Mouse (Mus musculus) splenic B cell, adult 2 months (primary cell): ENCODE measurements around the gene Zfp385b.

Experiments used
- DNase-seq: peaks from one replicate; pipeline ENCODE4 v3.0.0-alpha.2; 2011; ENCODE audit warnings: low read depth, low spot score
- H3K27me3 ChIP-seq: 2 replicates; pipeline ENCODE4 v1.6.1; 2012; ENCODE audit warnings: mild to moderate bottlenecking, low read length, moderate library complexity, mixed read lengths; ENCODE audit not compliant: control insufficient read depth, poor library complexity, insufficient read depth, severe bottlenecking
- H3K36me3 ChIP-seq: 2 replicates; pipeline ENCODE4 v1.6.1; 2012; ENCODE audit warnings: mild to moderate bottlenecking, low read length, moderate library complexity, mixed read lengths; ENCODE audit not compliant: control insufficient read depth, poor library complexity, insufficient read depth, severe bottlenecking

The Zfp385b gene

DNA sequence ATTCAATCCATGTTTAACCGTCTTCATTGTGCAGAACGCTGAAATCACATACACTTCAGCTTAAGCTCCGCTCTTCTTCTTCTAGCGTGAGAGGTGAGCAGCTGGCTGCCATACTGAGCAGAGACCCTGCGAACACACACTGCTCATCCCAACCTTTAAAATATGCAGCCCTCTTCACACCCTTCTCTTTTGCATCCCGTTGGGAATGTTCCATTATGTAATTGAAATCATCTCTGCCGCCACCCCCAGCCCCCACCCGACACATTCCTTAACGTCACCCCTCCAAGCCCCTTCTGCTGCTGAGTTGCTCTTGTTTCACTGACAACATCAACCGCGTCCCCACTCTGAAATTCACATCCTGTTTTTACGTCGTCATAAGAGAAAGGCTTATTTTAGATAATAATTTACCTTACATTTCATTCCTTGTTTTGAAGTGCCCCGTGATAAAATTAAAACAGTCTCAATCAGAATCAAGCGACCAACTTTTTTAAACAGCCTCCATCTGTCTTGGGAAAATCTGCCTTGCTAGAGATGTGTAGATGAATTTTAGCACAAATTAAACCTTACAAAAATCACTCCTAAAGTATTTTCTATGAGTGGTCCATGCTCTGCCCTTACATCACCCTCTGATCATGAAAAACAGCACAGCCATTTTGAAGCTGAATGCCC, 60.9 kb downstream of the Zfp385b start:
- no peaks in the 10 kb centered on the region for H3K27me3 ChIP-seq
- no peak for DNase-seq
- H3K36me3 ChIP-seq: no peaks in the 10 kb centered on the region

DNA sequence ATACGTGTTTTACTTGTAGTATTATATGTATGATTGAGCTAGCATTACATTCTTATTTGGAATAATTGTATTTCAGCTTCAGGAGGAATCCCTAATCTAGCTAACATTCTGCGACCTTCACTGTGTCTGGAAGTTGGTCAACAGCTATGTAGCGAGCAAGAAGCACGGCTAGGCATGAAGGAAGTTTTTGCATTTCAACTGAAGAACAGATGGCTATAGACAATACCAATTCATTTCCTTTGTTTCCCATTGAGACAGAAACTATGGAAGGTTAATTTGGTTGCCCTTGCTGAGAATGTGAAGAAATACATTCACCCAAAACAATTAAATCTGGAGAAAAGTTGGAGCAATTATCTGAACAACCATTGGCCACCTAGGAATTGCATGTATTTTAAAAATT, 66.9 kb downstream of the Zfp385b start:
- DNase-seq: no peak
- Histone ChIP-seq H3K36me3 (no peaks in the 10 kb centered on the region), H3K27me3 (no peaks in the 10 kb centered on the region)

DNA sequence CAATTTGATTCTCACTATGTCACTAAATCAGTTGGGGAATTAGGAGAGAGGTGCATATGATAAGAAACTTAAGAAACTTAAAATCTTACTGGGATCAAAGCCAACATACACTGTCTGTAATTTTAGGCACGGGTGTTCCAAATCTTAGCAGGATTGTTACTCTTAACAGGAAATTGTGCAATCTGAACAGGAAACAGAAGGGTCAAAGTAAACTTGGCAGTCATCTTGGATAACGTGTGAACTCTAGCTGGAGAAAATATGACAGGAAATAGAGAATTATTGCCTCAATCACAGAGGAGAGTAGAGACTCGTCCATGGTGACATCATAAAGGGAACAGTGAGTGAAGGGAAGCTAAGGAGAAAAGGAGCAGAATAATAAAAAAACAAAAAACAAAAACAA, 69.8 kb downstream of the Zfp385b start:
- H3K27me3 ChIP-seq: no peaks in the 10 kb centered on the region
- no peaks in the 10 kb centered on the region for H3K36me3 ChIP-seq
- DNase-seq: no peak

DNA sequence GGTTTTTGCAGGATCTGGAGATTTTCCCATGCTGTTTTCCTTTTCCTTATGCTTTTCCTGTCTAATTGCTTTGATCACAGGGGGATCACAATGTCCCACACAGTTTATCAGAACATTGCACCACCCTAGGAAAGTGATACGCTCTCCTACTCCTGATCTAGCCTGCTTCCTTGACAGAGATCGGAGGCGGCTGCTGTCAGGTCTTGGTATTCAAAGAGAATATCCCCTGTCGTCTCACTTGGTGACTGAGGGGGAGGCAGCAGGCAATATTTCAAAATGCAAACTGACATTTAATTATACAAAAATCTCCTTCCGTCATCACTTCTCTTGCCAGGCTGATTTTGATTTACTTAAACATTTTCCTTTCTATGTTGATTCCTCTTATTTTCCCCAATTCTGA, 73.0 kb downstream of the Zfp385b start:
- Histone ChIP-seq H3K27me3 (no peaks in the 10 kb centered on the region), H3K36me3 (no peaks in the 10 kb centered on the region)
- DNase-seq: no peak

DNA sequence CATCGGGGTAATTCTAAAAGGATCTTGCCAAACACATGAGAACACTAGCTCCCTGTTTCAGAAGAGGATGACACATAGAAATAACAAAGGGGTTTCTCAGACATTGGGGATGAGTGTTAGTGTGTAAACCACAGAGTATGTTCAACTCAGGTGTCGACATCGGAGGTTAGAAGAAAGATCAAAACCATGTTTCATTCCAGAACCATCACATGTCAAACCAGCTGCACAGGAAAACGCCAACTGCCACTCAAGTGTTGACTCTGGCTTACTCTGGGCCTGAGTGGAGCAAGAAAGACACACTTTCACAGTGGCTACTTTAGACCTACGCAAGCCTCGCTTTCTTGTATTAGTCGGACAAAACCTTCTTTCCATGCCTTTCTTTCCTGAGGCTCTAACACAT, 74.2 kb downstream of the Zfp385b start:
- no peak for DNase-seq
- H3K36me3 ChIP-seq: no peaks in the 10 kb centered on the region
- no peaks in the 10 kb centered on the region for H3K27me3 ChIP-seq

DNA sequence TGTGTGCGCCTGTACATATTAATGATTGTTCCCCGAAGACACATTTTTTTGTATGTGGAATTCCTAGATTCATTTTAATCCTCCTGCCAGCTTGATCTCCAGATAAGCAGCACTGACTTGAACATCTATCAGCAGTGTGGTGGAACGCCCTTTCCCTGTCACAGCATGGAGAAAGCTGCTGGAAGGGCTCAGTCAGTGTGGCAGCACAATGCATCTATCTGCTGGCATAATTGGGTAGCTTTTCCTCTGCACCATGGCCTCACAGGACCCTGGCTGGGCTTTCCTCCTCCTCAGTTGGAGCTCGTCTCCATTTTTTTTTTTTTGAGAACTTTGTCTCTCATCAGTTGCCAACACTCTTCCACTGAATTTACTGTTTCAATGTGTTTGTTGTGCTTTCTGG, 77.1 kb downstream of the Zfp385b start:
- Histone ChIP-seq H3K36me3 (no peaks in the 10 kb centered on the region), H3K27me3 (no peaks in the 10 kb centered on the region)
- no peak for DNase-seq

DNA sequence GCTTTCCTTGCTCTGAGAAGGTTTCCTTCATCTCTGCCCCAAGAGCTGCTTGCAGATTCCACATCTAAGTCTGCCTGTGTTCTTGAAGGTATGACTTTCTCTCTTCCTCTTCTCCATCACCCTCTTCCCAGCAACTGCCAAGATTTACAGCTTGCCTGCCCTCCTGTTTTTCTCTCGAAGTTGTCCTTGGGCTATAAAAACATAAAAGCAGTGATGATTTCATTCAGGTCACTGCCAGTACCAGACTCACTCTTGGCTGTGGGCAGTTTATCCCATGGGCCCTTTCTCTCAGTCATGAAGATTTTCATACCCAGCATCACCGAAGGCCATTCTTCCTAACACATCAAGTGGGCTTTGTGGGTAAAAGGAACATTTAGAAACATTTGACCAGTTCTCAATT, 89.2 kb downstream of the Zfp385b start:
- Histone ChIP-seq H3K27me3 (no peaks in the 10 kb centered on the region), H3K36me3 (no peaks in the 10 kb centered on the region)
- no peak for DNase-seq

DNA sequence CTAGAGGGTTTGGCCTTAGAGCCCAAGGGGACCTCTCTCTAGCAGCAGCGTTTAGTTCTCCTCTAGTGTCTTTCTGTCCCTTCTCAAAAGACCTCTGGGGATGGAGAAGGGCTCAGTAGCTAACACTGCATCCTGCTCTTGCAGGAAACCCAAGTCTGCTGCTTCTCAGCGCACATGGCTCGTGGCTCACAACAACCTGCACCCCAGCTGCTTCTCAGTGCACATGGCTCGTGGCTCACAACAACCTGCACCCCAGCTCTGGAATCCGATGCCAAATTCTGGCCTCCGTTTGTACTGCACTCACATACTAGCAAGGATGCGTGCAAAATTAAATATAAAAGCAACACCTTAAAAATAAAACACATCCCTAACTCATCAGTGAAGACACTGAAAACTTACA, 92.6 kb downstream of the Zfp385b start:
- no peak for DNase-seq
- Histone ChIP-seq H3K27me3 (no peaks in the 10 kb centered on the region), H3K36me3 (no peaks in the 10 kb centered on the region)

DNA sequence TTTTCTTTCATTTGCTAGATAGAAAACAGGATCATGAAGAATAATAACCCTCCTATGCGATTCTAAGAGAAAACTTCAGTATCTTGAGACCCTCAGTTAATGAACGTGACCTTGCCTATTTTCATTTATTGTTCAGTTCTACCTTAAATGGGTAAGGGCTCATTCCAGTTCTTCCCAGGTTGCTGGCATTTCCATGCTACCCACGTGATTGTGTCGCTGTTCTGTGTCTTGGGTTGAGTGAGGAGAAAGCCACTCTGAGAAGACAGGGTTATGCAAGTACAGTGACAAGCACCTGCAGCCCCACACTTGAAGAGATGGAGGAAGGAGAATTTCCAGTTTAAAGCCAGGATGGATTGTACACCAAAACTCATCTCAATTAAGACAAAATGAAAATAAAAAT, 98.6 kb downstream of the Zfp385b start:
- DNase-seq: no peak
- no peaks in the 10 kb centered on the region for H3K36me3 ChIP-seq
- H3K27me3 ChIP-seq: no peaks in the 10 kb centered on the region

DNA sequence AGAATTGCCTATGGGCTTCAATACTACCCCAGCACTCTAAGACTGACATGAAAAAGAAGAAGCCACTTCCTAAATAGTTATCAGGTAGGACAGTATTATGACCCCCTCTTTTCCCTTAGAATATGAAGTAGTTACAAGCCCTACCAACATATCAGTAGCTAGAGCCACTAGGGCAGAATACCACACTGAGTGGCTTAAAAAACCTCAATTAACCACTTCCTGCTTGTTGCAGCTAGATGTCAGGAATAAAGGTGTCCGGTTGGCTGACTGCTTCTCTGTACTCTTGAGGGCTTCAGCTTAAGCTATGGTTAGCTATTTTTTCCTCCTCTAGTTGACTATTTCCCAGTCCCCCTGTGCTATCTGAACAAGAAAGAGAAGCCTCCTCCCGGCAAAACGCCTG, 103.1 kb downstream of the Zfp385b start:
- Histone ChIP-seq H3K36me3 (no peaks in the 10 kb centered on the region), H3K27me3 (no peaks in the 10 kb centered on the region)
- no peak for DNase-seq

DNA sequence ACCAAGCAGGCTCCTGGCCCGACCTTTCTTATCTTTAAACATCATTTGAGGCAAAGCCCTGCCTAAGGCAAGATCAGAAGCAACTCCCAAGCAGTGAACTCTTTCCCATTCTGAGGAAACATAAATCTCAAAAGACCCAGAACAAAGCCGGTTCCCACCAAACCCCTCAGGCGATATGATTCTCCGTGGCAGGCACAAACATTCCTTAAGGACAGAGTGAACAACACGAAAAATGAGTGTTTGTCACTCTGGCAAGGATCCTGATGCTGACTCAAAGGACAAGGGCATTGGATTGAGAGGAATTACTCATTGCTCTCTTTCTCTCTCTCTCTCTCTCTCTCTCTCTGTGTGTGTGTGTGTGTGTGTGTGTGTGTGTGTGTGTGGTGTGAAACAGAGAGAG, 105.6 kb downstream of the Zfp385b start:
- DNase-seq: no peak
- Histone ChIP-seq H3K36me3 (no peaks in the 10 kb centered on the region), H3K27me3 (no peaks in the 10 kb centered on the region)

DNA sequence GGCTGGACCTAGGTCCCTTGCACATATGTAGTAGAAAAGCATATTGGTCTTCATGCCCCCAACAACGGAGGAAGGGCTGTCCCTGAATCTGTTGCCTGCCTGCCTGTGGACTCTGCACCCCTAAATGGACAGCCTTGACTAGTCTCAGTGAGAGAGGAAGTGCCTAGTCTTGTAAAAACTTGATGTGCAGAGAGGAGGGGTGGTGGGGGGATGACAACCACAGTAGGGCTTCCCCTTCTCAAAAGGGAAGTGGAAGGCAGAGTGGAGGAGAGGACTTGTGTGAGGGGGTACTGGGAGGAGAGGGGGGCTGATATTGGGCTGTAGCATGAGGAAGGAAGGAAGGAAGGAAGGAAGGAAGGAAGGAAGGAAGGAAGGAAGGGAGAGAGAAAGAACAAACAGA, 107.7 kb downstream of the Zfp385b start:
- no peaks in the 10 kb centered on the region for H3K27me3 ChIP-seq
- DNase-seq: no peak
- H3K36me3 ChIP-seq: no peaks in the 10 kb centered on the region

DNA sequence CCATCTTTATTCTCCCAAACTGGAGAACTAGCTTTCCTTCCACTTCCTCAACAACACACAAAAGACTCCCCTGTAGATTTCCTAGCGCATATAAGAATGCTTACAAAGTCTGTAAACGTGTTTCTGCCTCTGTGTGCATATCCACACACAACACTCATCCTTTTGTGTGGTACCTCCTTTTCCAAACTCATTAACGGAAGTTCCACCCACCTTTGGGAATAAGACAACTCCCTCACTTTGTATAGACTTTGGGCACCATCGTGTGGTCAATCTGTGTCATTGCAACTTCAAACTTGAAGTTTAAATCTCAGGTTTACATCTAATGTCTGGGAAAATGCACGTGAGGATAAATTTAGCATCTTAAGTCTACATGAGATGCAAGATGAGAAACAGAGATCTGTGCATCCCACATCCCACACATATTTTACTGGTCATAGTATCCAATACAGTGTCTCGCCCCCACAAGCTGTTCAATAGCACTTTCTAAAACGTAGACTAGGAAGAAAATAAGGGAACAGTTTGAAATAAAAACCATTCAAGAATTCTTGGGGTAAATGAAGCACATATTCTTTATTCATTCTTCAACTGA, 110.1 kb downstream of the Zfp385b start:
- no peaks in the 10 kb centered on the region for H3K36me3 ChIP-seq
- DNase-seq: no peak
- no peaks in the 10 kb centered on the region for H3K27me3 ChIP-seq

DNA sequence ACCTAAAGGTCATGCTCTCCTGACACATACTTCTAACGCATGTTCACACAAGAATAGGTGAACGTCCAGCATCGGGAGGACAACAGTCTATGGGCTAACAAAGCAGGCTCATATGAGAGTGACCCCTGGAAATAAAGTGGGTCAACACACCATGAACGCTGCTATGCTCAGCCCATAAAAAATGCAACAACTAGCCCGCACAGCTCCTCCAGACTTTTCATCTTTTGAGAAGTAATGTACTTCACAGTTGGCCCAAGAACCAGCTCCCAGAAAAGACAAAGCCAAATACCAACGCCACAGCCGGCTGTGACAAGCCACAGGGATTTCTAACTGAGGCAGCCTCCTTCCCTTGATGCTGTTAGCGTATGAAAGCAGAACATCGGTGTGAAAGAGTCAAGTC, 112.3 kb downstream of the Zfp385b start:
- DNase-seq: no peak
- Histone ChIP-seq H3K36me3 (no peaks in the 10 kb centered on the region), H3K27me3 (no peaks in the 10 kb centered on the region)

DNA sequence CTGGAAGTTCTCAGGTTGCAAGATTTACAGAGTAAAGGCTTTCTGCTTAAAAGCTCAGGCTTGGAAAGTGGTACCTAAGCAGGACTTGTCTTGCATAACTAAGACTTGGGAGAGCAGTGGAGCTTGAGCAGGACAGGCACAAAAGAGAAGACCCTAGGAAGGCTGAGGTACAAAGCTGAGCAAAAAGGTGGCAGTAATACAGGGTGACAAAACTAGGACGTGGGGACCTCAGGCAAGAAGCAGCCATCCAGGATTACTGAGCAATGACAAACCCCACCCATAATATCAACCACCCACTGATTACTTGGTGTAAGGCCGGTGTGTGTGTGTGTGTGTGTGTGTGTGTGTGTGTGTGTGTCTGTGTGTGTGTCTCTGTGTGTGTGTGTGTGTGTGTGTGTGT, 114.0 kb downstream of the Zfp385b start:
- DNase-seq: no peak
- H3K36me3 ChIP-seq: no peaks in the 10 kb centered on the region
- no peaks in the 10 kb centered on the region for H3K27me3 ChIP-seq

DNA sequence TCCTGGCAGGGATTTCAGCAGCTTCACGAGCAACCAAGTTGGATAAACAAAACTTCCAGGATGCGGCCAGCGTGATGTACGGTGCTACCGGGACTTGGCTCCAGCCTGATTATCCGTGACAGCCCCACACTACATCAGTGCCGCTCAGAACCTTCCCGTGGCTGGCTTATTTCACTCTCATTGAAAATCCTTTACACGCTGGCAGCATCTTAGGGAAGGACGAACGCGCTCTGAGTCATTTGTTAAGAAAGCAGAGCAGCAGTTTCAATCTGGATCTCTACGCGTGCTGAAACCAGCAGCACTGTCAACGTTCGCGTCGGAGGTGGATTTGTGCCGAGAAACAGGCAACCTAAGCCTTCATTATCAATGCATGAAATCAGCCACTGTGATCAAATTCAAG, 116.4 kb downstream of the Zfp385b start:
- no peaks in the 10 kb centered on the region for H3K36me3 ChIP-seq
- DNase-seq: no peak
- no peaks in the 10 kb centered on the region for H3K27me3 ChIP-seq
